In the genomic region with DNA sequence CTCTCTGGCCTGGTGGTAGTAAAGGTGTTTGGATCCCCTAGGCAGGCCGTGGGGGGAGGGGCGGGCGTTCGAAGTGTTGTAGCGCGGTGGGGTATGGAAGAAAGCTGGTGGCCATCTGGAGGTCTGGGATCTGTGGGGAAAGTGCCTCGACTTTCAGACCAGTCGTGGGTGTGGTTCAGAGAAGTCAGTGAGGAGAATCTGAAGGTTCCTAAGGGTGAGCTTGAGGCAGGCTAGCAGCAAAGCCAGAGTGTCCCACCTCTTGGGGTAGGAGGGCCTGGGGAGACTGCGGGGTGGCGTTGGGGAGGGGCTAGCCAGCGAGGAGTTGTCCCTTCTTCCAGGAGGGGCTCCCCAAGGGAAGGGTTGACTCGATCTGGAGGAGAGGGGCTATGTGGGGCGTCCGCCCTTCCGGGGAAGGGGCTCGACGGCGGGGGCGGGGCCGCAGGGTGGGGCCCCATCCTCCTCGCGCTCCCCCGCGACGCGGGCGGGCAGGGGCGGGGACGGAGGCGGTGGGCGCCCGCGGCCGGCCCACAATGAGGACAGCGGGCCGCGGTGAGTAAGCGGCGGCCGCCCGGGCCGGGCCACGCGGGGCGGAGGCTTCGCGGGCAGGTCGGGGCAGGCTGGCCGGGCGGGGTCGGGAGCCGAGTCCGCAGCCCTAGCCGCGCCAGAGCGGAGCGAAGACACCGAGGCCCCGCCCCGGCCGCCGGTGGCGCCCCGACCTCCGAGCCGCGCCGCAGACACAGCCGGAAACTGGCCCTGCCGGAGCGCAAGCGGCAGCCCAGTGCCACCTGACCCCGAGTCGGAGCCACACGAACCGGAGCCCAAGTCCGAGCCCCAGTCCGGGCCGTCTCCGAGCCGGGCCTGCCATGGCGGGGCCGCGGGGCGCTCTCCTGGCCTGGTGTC, we compare ENCODE assay signal across 7 mouse cellular contexts. TPM values are rescaled to one million over a fixed set of nuclear protein-coding genes. Genes with fewer than 3 reads are reported as not detected.
DNase-seq lines count a peak whose midpoint lies in the region; ATAC-seq lines count a peak whose summit lies in the region.

A gene (plus strand): TSS at position 478 of the 900 bp plus-strand sequence.

- DNase-seq in cerebellum, postnatal 36 days, result peak; percentile 79
- peak; percentile 79 for DNase-seq in gastrocnemius, postnatal 25 days
- DNase-seq in induced T-regulatory cell, adult 2 months (ENCODE audit: low read depth), result peak; percentile 79
- DNase-seq in left cerebral cortex, postnatal 25 days (ENCODE audit: low spot score in 2 of 2), result peak; percentile 29 to 41
- DNase-seq in spleen, adult 18-20 months, result peak; percentile 64 to 75

- peak; percentile 80 for ATAC-seq in activated CD4-positive, CD25-positive, alpha-beta regulatory T cell, adult 4 months
- ATAC-seq in megakaryocyte-erythroid progenitor cell, adult 5-6 weeks (replicated peaks; ENCODE audit: low FRiP score, low TSS enrichment, poor library complexity, severe bottlenecking), result 0 out of 2 replicates have a peak, but pooled peaks have one; percentile 25

- intact Hi-C loops in left cerebral cortex, postnatal 25 days (cut with DNase I), result no loop called here

RNA-seq across cellular contexts. Expression of the gene that starts here (rescaled TPM):
- 10 to 100 TPM; 11.1 to 11.3 TPM for polyA plus RNA-seq in activated CD4-positive, CD25-positive, alpha-beta regulatory T cell, adult 4 months (2017; shearing (Covaris generic))
- total RNA-seq in gastrocnemius, postnatal 25 days (2021), result 10 to 100 TPM; 14.0 to 15.0 TPM
- total RNA-seq in left cerebral cortex, postnatal 25 days (2021), result 10 to 100 TPM; 23.8 to 24.1 TPM
- 1.5 and 6.4 TPM in 2 replicates for total RNA-seq in megakaryocyte-erythroid progenitor cell, adult 5-6 weeks (2014; fragmentation: Nextera tagmentation)
- total RNA-seq in megakaryocyte-erythroid progenitor cell, adult 5-6 weeks (2017), result 0.57 and 2.5 TPM in 2 replicates

Comparison
In these comparisons a context has a peak if more than half of its experiments do, and no peak if none do; other contexts are left out.
1. Peak in every context shown above with its lines: DNase-seq and ATAC-seq.